Mouse (Mus musculus) leukemia stem cell, adult 10-12 weeks (primary cell): ENCODE results near the gene Camk2n2. TPM values are rescaled to one million over a fixed set of nuclear protein-coding genes. Genes with fewer than 3 reads are reported as not detected.

Experiments used
- polyA plus RNA-seq: library from polyadenylated mRNA; stranded (reverse); fragments of >175 nt; gene quantifications from 2 replicates; pipeline ENCODE4 v1.2.3, GENCODE M21; 2012; ENCODE audit warnings: low replicate concordance

Camk2n2 gene
- 0.82 and 1.0 TPM in 2 replicates for polyA plus RNA-seq

DNA sequence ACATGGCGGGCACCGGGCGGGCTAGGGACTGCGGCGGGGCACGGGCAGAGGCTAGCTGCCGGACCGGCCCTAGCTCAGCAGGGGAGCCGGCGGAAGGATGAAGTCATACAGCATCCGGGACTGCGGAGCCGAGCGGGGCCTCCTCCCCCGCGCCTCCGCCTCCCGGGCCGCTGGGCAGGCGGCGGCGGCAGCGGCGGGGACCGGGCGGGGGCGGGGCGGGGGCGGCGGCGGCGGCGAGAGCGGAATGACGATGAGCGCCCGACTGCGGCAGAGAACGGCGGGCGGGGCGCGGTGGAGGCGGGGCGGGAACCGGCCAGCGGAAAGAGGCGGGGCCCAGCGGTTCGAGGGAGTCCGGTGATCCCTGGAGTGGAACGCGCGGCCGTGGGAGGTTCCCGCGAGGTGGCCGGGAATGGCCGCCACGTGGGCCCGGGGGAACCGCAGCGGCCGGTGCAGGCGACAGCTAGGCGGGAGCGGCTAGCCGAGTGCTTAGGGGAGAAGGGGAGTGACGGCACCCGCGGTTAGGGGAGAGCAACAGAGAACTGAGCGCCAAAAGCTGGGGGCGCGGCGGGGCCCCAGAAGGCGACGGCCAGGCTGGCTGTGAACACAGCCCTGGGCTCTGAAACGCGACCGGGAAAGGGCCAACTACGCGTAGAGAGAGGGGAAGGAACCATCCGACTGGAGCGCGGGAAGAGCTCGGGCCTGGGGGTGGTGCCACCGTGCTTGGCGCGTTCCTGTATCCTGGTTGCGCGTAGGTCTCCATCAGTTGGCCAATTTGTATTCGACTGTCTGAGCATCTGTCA is at the start of gene Camk2n2:
Gene Camk2n2 (minus strand): TSS at position 97 of the 800 bp plus-strand sequence.

GRCm38 (mm10) chr16:20668013-20668412 is 46.9 kb upstream of the Camk2n2 start, which contains the start of gene Eif4g1:
TSS of gene Eif4g1 (plus strand) at chr16:20668313.

GRCm38 (mm10) chr16:20651076-20651946 is 30.2 kb upstream of the Camk2n2 start, which contains the start of gene Psmd2:
TSS of gene Psmd2 (plus strand) at chr16:20651652.

GRCm38 (mm10) chr16:20629731-20630634 is 8.9 kb upstream of the Camk2n2 start, which contains the start of gene Ece2:
TSS of gene Ece2 (plus strand) at chr16:20629828.

GRCm38 (mm10) chr16:20611357-20612227 is 9.5 kb downstream of the Camk2n2 start, which contains the start of the genes Eef1akmt4, Gm49333 and Alg3:
TSS of gene Eef1akmt4 (plus strand) at chr16:20611593.
TSS of gene Gm49333 (plus strand) at chr16:20611610.
TSS of gene Alg3 (minus strand) at chr16:20611735.

DNA sequence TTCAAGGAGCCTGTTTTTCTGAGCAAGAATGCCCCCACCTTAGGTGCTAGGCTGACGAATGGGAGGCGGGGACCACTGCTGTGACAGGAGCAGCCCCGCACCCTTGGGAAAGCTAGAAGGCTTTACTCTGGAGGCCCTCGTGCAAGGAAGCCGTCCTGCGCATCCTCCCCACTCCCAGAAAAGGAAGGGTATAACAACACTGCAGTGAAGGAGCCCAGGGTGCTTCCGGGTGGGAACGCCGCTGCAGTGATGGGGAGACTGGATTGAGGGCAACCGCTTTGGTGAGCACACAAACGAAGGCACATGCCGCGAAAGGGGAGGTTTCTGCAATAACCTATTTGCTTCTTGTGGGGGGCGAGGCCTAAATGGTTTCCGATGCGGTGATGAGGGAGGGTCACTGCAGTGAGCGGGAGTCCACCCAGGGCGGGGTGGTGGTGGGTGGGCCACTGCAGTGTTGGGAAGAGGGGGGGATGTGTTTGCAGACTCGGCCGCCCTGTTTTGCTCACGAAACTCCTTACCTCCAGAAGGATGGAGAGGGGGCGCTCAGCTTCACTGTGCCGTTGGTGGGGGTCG is 31.6 kb downstream of the Camk2n2 start, which contains the start of gene Vwa5b2:
Gene Vwa5b2 (plus strand): TSS at position 106 of the 573 bp plus-strand sequence.

Other genes with a start within 250 kb of the Camk2n2 start
- 7.2 and 7.3 TPM in 2 replicates for gene Abcc5, start 194.9 kb downstream of the Camk2n2 start, polyA plus RNA-seq
- gene Eif2b5, start 122.5 kb downstream of the Camk2n2 start, polyA plus RNA-seq, result 23.3 and 34.1 TPM in 2 replicates
- 29.3 and 33.6 TPM in 2 replicates for gene Dvl3, start 104.3 kb downstream of the Camk2n2 start, polyA plus RNA-seq
- gene Ap2m1, start 85.8 kb downstream of the Camk2n2 start, polyA plus RNA-seq, result 48.8 and 95.7 TPM in 2 replicates
- 11.8 and 47.6 TPM in 2 replicates for gene Abcf3, start 72.7 kb downstream of the Camk2n2 start, polyA plus RNA-seq
- gene Vwa5b2, start 31.8 kb downstream of the Camk2n2 start, polyA plus RNA-seq, result 0.07 and 0.19 TPM in 2 replicates
- gene Eef1akmt4, start 9.7 kb downstream of the Camk2n2 start, polyA plus RNA-seq, result 0.84 and 18.9 TPM in 2 replicates
- gene Gm49333, start 9.7 kb downstream of the Camk2n2 start, polyA plus RNA-seq, result not detected in 2 replicates
- gene Alg3, start 9.6 kb downstream of the Camk2n2 start, polyA plus RNA-seq, result 22.1 and 25.7 TPM in 2 replicates
- not detected in 2 replicates for gene Ece2, start 8.5 kb upstream of the Camk2n2 start, polyA plus RNA-seq
- gene Psmd2, start 30.4 kb upstream of the Camk2n2 start, polyA plus RNA-seq, result 132 and 218 TPM in 2 replicates
- gene Eif4g1, start 47.0 kb upstream of the Camk2n2 start, polyA plus RNA-seq, result 2,113 and 2,308 TPM in 2 replicates
- gene Fam131a, start 72.0 kb upstream of the Camk2n2 start, polyA plus RNA-seq, result 1.2 and 2.3 TPM in 2 replicates
- gene Polr2h, start 96.4 kb upstream of the Camk2n2 start, polyA plus RNA-seq, result 2.8 and 6.5 TPM in 2 replicates
- 30.8 and 40.4 TPM in 2 replicates for gene Clcn2, start 96.5 kb upstream of the Camk2n2 start, polyA plus RNA-seq
- 0.18 TPM in 1 of 2 replicates, not detected in the other for gene Chrd, start 111.8 kb upstream of the Camk2n2 start, polyA plus RNA-seq
- not detected in 2 replicates for gene Thpo, start 113.2 kb upstream of the Camk2n2 start, polyA plus RNA-seq